Mouse (Mus musculus) olfactory bulb, adult 2 months (tissue): ENCODE measurements around the gene Cftr.

Experiments
- CTCF ChIP-seq: fragments of 200-500 bp; IDR thresholded peaks from 2 replicates; pipeline ENCODE4 v1.5.1; 2012; ENCODE audit warnings: low read depth, mild to moderate bottlenecking, low read length, moderate library complexity; ENCODE audit not compliant: insufficient read depth
- POLR2A ChIP-seq: fragments of 200-500 bp; IDR thresholded peaks from 2 replicates; pipeline ENCODE4 v1.6.1; 2012; ENCODE audit warnings: mild to moderate bottlenecking, low read depth, low read length, moderate library complexity; ENCODE audit not compliant: insufficient read depth

- TF ChIP-seq CTCF (no peak), POLR2A (no peak)
Observed at GRCm38 (mm10) chr6:18169618-18170017, 869 bp upstream of the Cftr start.
